Mouse (Mus musculus): ENCODE results near the gene Kctd8.

- TF ChIP-seq CTCF (IDR thresholded peaks at IDR 0.05; ENCODE audit: control insufficient read depth, insufficient read depth, insufficient read length) (no peak), USF1 (IDR thresholded peaks at IDR 0.05; ENCODE audit: low read depth) (no peak), CEBPB (IDR thresholded peaks at IDR 0.05; ENCODE audit: low read depth) (no peak), MAX (IDR thresholded peaks at IDR 0.05) (no peak), MYOG (IDR thresholded peaks at IDR 0.05; ENCODE audit: control insufficient read depth, extremely low read depth, insufficient read length) (no peak), FOSL1 (IDR thresholded peaks at IDR 0.05; ENCODE audit: insufficient read depth, low read length, poor library complexity, severe bottlenecking) (no peak), MYOD1 (IDR thresholded peaks at IDR 0.05; ENCODE audit: control insufficient read depth, insufficient read length, low read depth) (no peak)
Observed at GRCm38 (mm10) chr5:69338916-69339622, 2.4 kb downstream of the Kctd8 start.
